Mouse (Mus musculus): Measurements from ENCODE around the gene Smr2. TPM values are rescaled to one million over a fixed set of nuclear protein-coding genes. Genes with fewer than 3 reads are reported as not detected.

Gene Smr2
- not detected for polyA plus RNA-seq (2017; shearing (Covaris generic))

GRCm38 (mm10) chr5:88086256-88086655, at the start of gene Smr2:
Smr2 (plus strand) TSS chr5:88086556.

DNA sequence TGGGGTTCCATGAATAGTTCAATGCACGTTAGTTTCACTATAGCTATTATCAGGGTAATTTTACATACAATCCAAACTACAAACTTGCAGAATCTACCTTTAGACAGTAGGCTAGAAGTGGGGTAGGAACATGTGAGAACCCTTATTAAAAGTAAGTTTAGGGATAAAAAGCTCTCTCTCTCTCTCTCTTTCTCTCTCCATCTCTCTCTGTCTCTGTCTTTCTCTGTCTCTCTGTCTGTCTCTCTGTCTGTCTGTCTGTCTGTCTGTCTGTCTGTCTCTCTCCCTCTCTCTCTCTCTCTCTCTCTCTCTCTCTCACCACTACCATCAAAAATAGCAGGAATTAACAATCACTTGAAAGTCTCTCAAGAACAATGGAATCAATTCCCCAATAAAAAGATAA, 25.1 kb downstream of the Smr2 start, which contains the start of gene Gm11116:
Gm11116 (minus strand) TSS at position 101 of the 400 bp plus-strand sequence.

GRCm38 (mm10) chr5:88153999-88154398, 67.6 kb downstream of the Smr2 start, which contains the start of gene Gm11115:
Gm11115 (minus strand) TSS chr5:88154099.

Other genes with a start within 250 kb of the Smr2 start
- not detected for gene Odam, start 201.5 kb upstream of the Smr2 start, polyA plus RNA-seq (2017; shearing (Covaris generic))
- gene Csn3, start 161.0 kb upstream of the Smr2 start, polyA plus RNA-seq (2017; shearing (Covaris generic)): not detected
- under 1 TPM in 1 of 2 experiments, not detected in 1; 0.13 TPM for gene 2310003L06Rik, start 117.1 kb upstream of the Smr2 start, polyA plus RNA-seq (2017; shearing (Covaris generic))
- not detected for gene Gm28434, start 117.0 kb upstream of the Smr2 start, polyA plus RNA-seq (2017; shearing (Covaris generic))
- gene Cabs1, start 107.1 kb upstream of the Smr2 start, polyA plus RNA-seq (2017; shearing (Covaris generic)): not detected
- under 1 TPM in 1 of 2 experiments, not detected in 1; 0.85 TPM for gene Smr3a, start 84.0 kb upstream of the Smr2 start, polyA plus RNA-seq (2017; shearing (Covaris generic))
- not detected for gene Gm11116, start 25.0 kb downstream of the Smr2 start, polyA plus RNA-seq (2017; shearing (Covaris generic))
- gene Gm11115, start 67.5 kb downstream of the Smr2 start, polyA plus RNA-seq (2017; shearing (Covaris generic)): not detected
- gene Gm7714, start 182.4 kb downstream of the Smr2 start, polyA plus RNA-seq (2017; shearing (Covaris generic)): not detected
- gene Prol1, start 230.8 kb downstream of the Smr2 start, polyA plus RNA-seq (2017; shearing (Covaris generic)): under 1 TPM in 1 of 2 experiments, not detected in 1; 0.20 TPM